Mouse (Mus musculus): Measurements from ENCODE around the gene Cops7a. TPM values are rescaled to one million over a fixed set of nuclear protein-coding genes. Genes with fewer than 3 reads are reported as not detected.

Gene Cops7a
- total RNA-seq, 2 experiments from 2014 or later = 57.5 to 117 TPM

Other genes with a start within 250 kb of the Cops7a start
- gene Ptpn6, start 226.8 kb downstream of the Cops7a start, total RNA-seq (2014; fragmentation: Nextera tagmentation) = 65.4 and 76.0 TPM in 2 replicates
- 189 and 237 TPM in 2 replicates for gene Ptpn6, start 226.8 kb downstream of the Cops7a start, total RNA-seq (2017)
- gene Grcc10, start 224.2 kb downstream of the Cops7a start, total RNA-seq (2014; fragmentation: Nextera tagmentation) = 110 and 141 TPM in 2 replicates
- gene Grcc10, start 224.2 kb downstream of the Cops7a start, total RNA-seq (2017) = 66.5 and 83.5 TPM in 2 replicates
- not detected in 2 replicates for gene Gm45234, start 209.5 kb downstream of the Cops7a start, total RNA-seq (2014; fragmentation: Nextera tagmentation)
- gene Gm45234, start 209.5 kb downstream of the Cops7a start, total RNA-seq (2017) = not detected in 2 replicates
- 12.9 and 14.4 TPM in 2 replicates for gene Atn1, start 209.0 kb downstream of the Cops7a start, total RNA-seq (2014; fragmentation: Nextera tagmentation)
- gene Atn1, start 209.0 kb downstream of the Cops7a start, total RNA-seq (2017) = 1.5 and 1.9 TPM in 2 replicates
- 0.74 TPM in 1 of 2 replicates, not detected in the other for gene Eno2, start 195.9 kb downstream of the Cops7a start, total RNA-seq (2014; fragmentation: Nextera tagmentation)
- not detected in 2 replicates for gene Eno2, start 195.9 kb downstream of the Cops7a start, total RNA-seq (2017)
- 0.77 TPM in 1 of 2 replicates, not detected in the other for gene Lrrc23, start 185.8 kb downstream of the Cops7a start, total RNA-seq (2014; fragmentation: Nextera tagmentation)
- 6.7 TPM in 1 of 2 replicates, not detected in the other for gene Lrrc23, start 185.8 kb downstream of the Cops7a start, total RNA-seq (2017)
- 1.9 and 5.1 TPM in 2 replicates for gene Spsb2, start 156.9 kb downstream of the Cops7a start, total RNA-seq (2014; fragmentation: Nextera tagmentation)
- 4.1 and 5.5 TPM in 2 replicates for gene Spsb2, start 156.9 kb downstream of the Cops7a start, total RNA-seq (2017)
- 258 and 264 TPM in 2 replicates for gene Tpi1, start 151.2 kb downstream of the Cops7a start, total RNA-seq (2014; fragmentation: Nextera tagmentation)
- 179 and 201 TPM in 2 replicates for gene Tpi1, start 151.2 kb downstream of the Cops7a start, total RNA-seq (2017)
- 85.0 and 100 TPM in 2 replicates for gene Usp5, start 136.1 kb downstream of the Cops7a start, total RNA-seq (2014; fragmentation: Nextera tagmentation)
- gene Usp5, start 136.1 kb downstream of the Cops7a start, total RNA-seq (2017) = 75.7 and 80.9 TPM in 2 replicates
- gene Cdca3, start 136.0 kb downstream of the Cops7a start, total RNA-seq (2014; fragmentation: Nextera tagmentation) = 100 and 181 TPM in 2 replicates
- 90.3 and 111 TPM in 2 replicates for gene Cdca3, start 136.0 kb downstream of the Cops7a start, total RNA-seq (2017)
- gene Gnb3, start 125.3 kb downstream of the Cops7a start, total RNA-seq (2014; fragmentation: Nextera tagmentation) = not detected in 2 replicates
- gene Gnb3, start 125.3 kb downstream of the Cops7a start, total RNA-seq (2017) = not detected in 2 replicates
- 0.61 and 3.0 TPM in 2 replicates for gene P3h3, start 107.8 kb downstream of the Cops7a start, total RNA-seq (2014; fragmentation: Nextera tagmentation)
- gene P3h3, start 107.8 kb downstream of the Cops7a start, total RNA-seq (2017) = 0.89 and 2.2 TPM in 2 replicates
- gene Gpr162, start 101.6 kb downstream of the Cops7a start, total RNA-seq (2014; fragmentation: Nextera tagmentation) = not detected in 2 replicates
- not detected in 2 replicates for gene Gpr162, start 101.6 kb downstream of the Cops7a start, total RNA-seq (2017)
- not detected in 2 replicates for gene Cd4, start 77.3 kb downstream of the Cops7a start, total RNA-seq (2014; fragmentation: Nextera tagmentation)
- gene Cd4, start 77.3 kb downstream of the Cops7a start, total RNA-seq (2017) = not detected in 2 replicates
- gene Lag3, start 53.8 kb downstream of the Cops7a start, total RNA-seq (2014; fragmentation: Nextera tagmentation) = 0.09 and 0.35 TPM in 2 replicates
- 1.6 TPM in 1 of 2 replicates, not detected in the other for gene Lag3, start 53.8 kb downstream of the Cops7a start, total RNA-seq (2017)
- 5.3 and 30.7 TPM in 2 replicates for gene Ptms, start 45.4 kb downstream of the Cops7a start, total RNA-seq (2014; fragmentation: Nextera tagmentation)
- gene Ptms, start 45.4 kb downstream of the Cops7a start, total RNA-seq (2017) = 21.6 and 22.1 TPM in 2 replicates
- gene Mlf2, start 34.2 kb downstream of the Cops7a start, total RNA-seq (2014; fragmentation: Nextera tagmentation) = 103 and 117 TPM in 2 replicates
- gene Mlf2, start 34.2 kb downstream of the Cops7a start, total RNA-seq (2017) = 59.2 and 99.1 TPM in 2 replicates
- not detected in 2 replicates for gene Pianp, start 31.2 kb upstream of the Cops7a start, total RNA-seq (2014; fragmentation: Nextera tagmentation)
- not detected in 2 replicates for gene Pianp, start 31.2 kb upstream of the Cops7a start, total RNA-seq (2017)
- gene Zfp384, start 43.6 kb upstream of the Cops7a start, total RNA-seq (2014; fragmentation: Nextera tagmentation) = 67.0 and 86.8 TPM in 2 replicates
- gene Zfp384, start 43.6 kb upstream of the Cops7a start, total RNA-seq (2017) = 18.5 and 18.6 TPM in 2 replicates
- 23.6 and 45.9 TPM in 2 replicates for gene Ing4, start 74.2 kb upstream of the Cops7a start, total RNA-seq (2014; fragmentation: Nextera tagmentation)
- gene Ing4, start 74.2 kb upstream of the Cops7a start, total RNA-seq (2017) = 43.0 and 51.1 TPM in 2 replicates
- gene Acrbp, start 84.2 kb upstream of the Cops7a start, total RNA-seq (2014; fragmentation: Nextera tagmentation) = 8.6 and 16.5 TPM in 2 replicates
- gene Acrbp, start 84.2 kb upstream of the Cops7a start, total RNA-seq (2017) = 0.95 and 8.6 TPM in 2 replicates
- not detected in 2 replicates for gene Lpar5, start 102.4 kb upstream of the Cops7a start, total RNA-seq (2014; fragmentation: Nextera tagmentation)
- 4.3 TPM in 1 of 2 replicates, not detected in the other for gene Lpar5, start 102.4 kb upstream of the Cops7a start, total RNA-seq (2017)
- 153 and 188 TPM in 2 replicates for gene Chd4, start 130.4 kb upstream of the Cops7a start, total RNA-seq (2014; fragmentation: Nextera tagmentation)
- gene Chd4, start 130.4 kb upstream of the Cops7a start, total RNA-seq (2017) = 438 and 492 TPM in 2 replicates
- gene Nop2, start 166.4 kb upstream of the Cops7a start, total RNA-seq (2014; fragmentation: Nextera tagmentation) = 92.2 and 114 TPM in 2 replicates
- gene Nop2, start 166.4 kb upstream of the Cops7a start, total RNA-seq (2017) = 108 and 125 TPM in 2 replicates
- gene Iffo1, start 179.7 kb upstream of the Cops7a start, total RNA-seq (2014; fragmentation: Nextera tagmentation) = 18.3 and 22.7 TPM in 2 replicates
- 10.3 and 12.8 TPM in 2 replicates for gene Iffo1, start 179.7 kb upstream of the Cops7a start, total RNA-seq (2017)
- gene Gapdh, start 200.9 kb upstream of the Cops7a start, total RNA-seq (2014; fragmentation: Nextera tagmentation) = 900 and 1,346 TPM in 2 replicates
- gene Gapdh, start 200.9 kb upstream of the Cops7a start, total RNA-seq (2017) = 535 and 806 TPM in 2 replicates
- 285 and 384 TPM in 2 replicates for gene Ncapd2, start 226.2 kb upstream of the Cops7a start, total RNA-seq (2014; fragmentation: Nextera tagmentation)
- 186 and 262 TPM in 2 replicates for gene Ncapd2, start 226.2 kb upstream of the Cops7a start, total RNA-seq (2017)
- gene Mrpl51, start 226.3 kb upstream of the Cops7a start, total RNA-seq (2014; fragmentation: Nextera tagmentation) = 163 and 194 TPM in 2 replicates
- 120 and 151 TPM in 2 replicates for gene Mrpl51, start 226.3 kb upstream of the Cops7a start, total RNA-seq (2017)